Mouse (Mus musculus): ENCODE measurements around the gene Abhd14a. TPM values are rescaled to one million over a fixed set of nuclear protein-coding genes. Genes with fewer than 3 reads are reported as not detected.
A peak's percentile ranks its signal among the peaks of the same experiment; 100 is the strongest.

The Abhd14a gene
- polyA plus RNA-seq, 1 experiment: 0.42 TPM

GRCm38 (mm10) chr9:106402149-106402548 lies 45.3 kb downstream of the Abhd14a start:
- Histone ChIP-seq H3K36me3 (ENCODE audit: control insufficient read depth) (no peaks in the 10 kb centered on the region), H3K9me3 (ENCODE audit: control insufficient read depth, low read length) (no peaks in the 10 kb centered on the region), H3K27me3 (ENCODE audit: control insufficient read depth) (peaks cover 6% of the 10 kb centered on the region), H3K4me3 (replicated peaks) (no peak overlapping the region), H3K4me1 (ENCODE audit: control insufficient read depth) (peaks cover 55% of the 10 kb centered on the region)
- TF ChIP-seq TAL1 (IDR thresholded peaks at IDR 0.05; ENCODE audit: low read length) (no peak), GATA1 (IDR thresholded peaks at IDR 0.05; ENCODE audit: low read length) (no peak)

- Histone ChIP-seq H3K4me1 (ENCODE audit: control insufficient read depth) (peaks cover 59% of the 10 kb centered on the region), H3K36me3 (ENCODE audit: control insufficient read depth) (no peaks in the 10 kb centered on the region), H3K27me3 (ENCODE audit: control insufficient read depth) (peaks cover 2% of the 10 kb centered on the region; the same call in 1 of the 2 replicates)
Observed at GRCm38 (mm10) chr9:106399808-106400207, 47.7 kb downstream of the Abhd14a start.

DNA sequence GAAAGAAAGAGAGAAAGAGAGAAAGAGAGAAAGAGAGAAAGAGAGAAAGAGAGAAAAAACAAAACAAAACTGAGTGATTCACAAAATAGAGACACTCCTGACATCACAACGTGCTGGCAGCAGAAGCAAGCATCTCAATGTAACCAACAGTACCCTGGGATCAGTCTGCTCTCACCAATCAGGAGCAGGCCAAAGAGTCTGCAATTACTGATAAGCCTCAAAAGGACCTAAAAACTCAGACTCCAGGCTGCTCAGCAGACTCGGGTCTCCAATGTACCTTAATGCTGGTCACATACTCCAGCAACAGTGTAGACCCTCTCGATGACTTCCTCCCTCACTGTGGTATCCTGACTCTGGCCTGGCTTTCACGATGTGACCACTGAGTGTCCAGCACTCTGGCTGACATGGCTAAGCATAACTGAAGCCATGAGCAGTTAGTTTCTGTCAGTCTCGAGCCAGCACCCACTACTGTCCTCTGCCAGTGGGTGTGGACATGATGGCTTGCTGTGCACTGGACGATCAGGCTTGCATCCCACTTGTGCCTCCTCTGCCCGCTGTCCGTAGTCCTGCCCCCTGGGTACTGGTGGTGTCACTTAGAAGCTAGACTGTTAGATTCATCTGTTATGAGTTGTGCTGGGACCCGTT lies 48.7 kb downstream of the Abhd14a start:
- no peaks in the 10 kb centered on the region for H3K36me3 ChIP-seq (ENCODE audit: control insufficient read depth)
- peaks cover 2% of the 10 kb centered on the region; the same call in 1 of the 2 replicates for H3K27me3 ChIP-seq (ENCODE audit: control insufficient read depth)
- peak; percentile 50; the same call in 1 of the 2 replicates for TF ChIP-seq GATA1 (IDR thresholded peaks at IDR 0.05; ENCODE audit: low read length)
- TF ChIP-seq TAL1 (IDR thresholded peaks at IDR 0.05; ENCODE audit: low read length): peak; percentile 51; the same call in 1 of the 3 replicates
- peak overlapping the region; percentile 45 for H3K4me3 ChIP-seq (replicated peaks)
- peaks cover 59% of the 10 kb centered on the region for H3K4me1 ChIP-seq (ENCODE audit: control insufficient read depth)
- no peaks in the 10 kb centered on the region for H3K9me3 ChIP-seq (ENCODE audit: control insufficient read depth, low read length)

More at GRCm38 (mm10) chr9:106399808-106400207, 47.7 kb downstream of the Abhd14a start:
- TF ChIP-seq GATA1 (IDR thresholded peaks at IDR 0.05; ENCODE audit: low read length): no peak
- no peak for TF ChIP-seq TAL1 (IDR thresholded peaks at IDR 0.05; ENCODE audit: low read length)
- Histone ChIP-seq H3K4me3 (replicated peaks) (no peak overlapping the region), H3K9me3 (ENCODE audit: control insufficient read depth, low read length) (no peaks in the 10 kb centered on the region)

GRCm38 (mm10) chr9:106397733-106398132 lies 49.7 kb downstream of the Abhd14a start:
- H3K27me3 ChIP-seq (ENCODE audit: control insufficient read depth): peaks cover 2% of the 10 kb centered on the region; the same call in 1 of the 2 replicates
- H3K9me3 ChIP-seq (ENCODE audit: control insufficient read depth, low read length): no peaks in the 10 kb centered on the region
- TF ChIP-seq GATA1 (IDR thresholded peaks at IDR 0.05; ENCODE audit: low read length) (no peak), TAL1 (IDR thresholded peaks at IDR 0.05; ENCODE audit: low read length) (no peak)
- H3K36me3 ChIP-seq (ENCODE audit: control insufficient read depth): no peaks in the 10 kb centered on the region
- H3K4me3 ChIP-seq (replicated peaks): no peak overlapping the region
- peaks cover 52% of the 10 kb centered on the region for H3K4me1 ChIP-seq (ENCODE audit: control insufficient read depth)

GRCm38 (mm10) chr9:106394649-106395602 lies 52.6 kb downstream of the Abhd14a start:
- H3K9me3 ChIP-seq (ENCODE audit: control insufficient read depth, low read length): no peaks in the 10 kb centered on the region
- H3K4me1 ChIP-seq (ENCODE audit: control insufficient read depth): peaks cover 28% of the 10 kb centered on the region
- H3K27me3 ChIP-seq (ENCODE audit: control insufficient read depth): no peaks in the 10 kb centered on the region
- H3K4me3 ChIP-seq (replicated peaks): no peak overlapping the region
- TF ChIP-seq GATA1 (IDR thresholded peaks at IDR 0.05; ENCODE audit: low read length) (no peak), TAL1 (IDR thresholded peaks at IDR 0.05; ENCODE audit: low read length) (no peak)
- H3K36me3 ChIP-seq (ENCODE audit: control insufficient read depth): no peaks in the 10 kb centered on the region

- Histone ChIP-seq H3K9me3 (ENCODE audit: control insufficient read depth, low read length) (no peaks in the 10 kb centered on the region), H3K27me3 (ENCODE audit: control insufficient read depth) (no peaks in the 10 kb centered on the region), H3K4me1 (ENCODE audit: control insufficient read depth) (peaks cover 14% of the 10 kb centered on the region), H3K36me3 (ENCODE audit: control insufficient read depth) (no peaks in the 10 kb centered on the region), H3K4me3 (replicated peaks) (no peak overlapping the region)
- TF ChIP-seq TAL1 (IDR thresholded peaks at IDR 0.05; ENCODE audit: low read length) (no peak), GATA1 (IDR thresholded peaks at IDR 0.05; ENCODE audit: low read length) (no peak)
Observed at GRCm38 (mm10) chr9:106393548-106393947, 53.9 kb downstream of the Abhd14a start.

GRCm38 (mm10) chr9:106392828-106393527 lies 54.5 kb downstream of the Abhd14a start:
- no peaks in the 10 kb centered on the region for H3K36me3 ChIP-seq (ENCODE audit: control insufficient read depth)
- TF ChIP-seq GATA1 (IDR thresholded peaks at IDR 0.05; ENCODE audit: low read length): no peak
- no peak for TF ChIP-seq TAL1 (IDR thresholded peaks at IDR 0.05; ENCODE audit: low read length)
- peaks cover 10% of the 10 kb centered on the region for H3K4me1 ChIP-seq (ENCODE audit: control insufficient read depth)
- H3K4me3 ChIP-seq (replicated peaks): no peak overlapping the region
- H3K27me3 ChIP-seq (ENCODE audit: control insufficient read depth): no peaks in the 10 kb centered on the region
- H3K9me3 ChIP-seq (ENCODE audit: control insufficient read depth, low read length): no peaks in the 10 kb centered on the region

Other genes starting within 250 kb of the Abhd14a start
- gene Ppm1m, start 247.9 kb downstream of the Abhd14a start, polyA plus RNA-seq (2012): 0.33 and 0.45 TPM in 2 replicates
- gene Twf2, start 244.6 kb downstream of the Abhd14a start, polyA plus RNA-seq (2012): 0.48 and 0.87 TPM in 2 replicates
- 0.01 TPM in 1 of 2 replicates, not detected in the other for gene Tlr9, start 225.1 kb downstream of the Abhd14a start, polyA plus RNA-seq (2012)
- 0.43 and 0.52 TPM in 2 replicates for gene Alas1, start 199.0 kb downstream of the Abhd14a start, polyA plus RNA-seq (2012)
- gene Poc1a, start 166.6 kb downstream of the Abhd14a start, polyA plus RNA-seq (2012): 1.8 and 3.7 TPM in 2 replicates
- 0.19 and 0.23 TPM in 2 replicates for gene Dusp7, start 79.0 kb downstream of the Abhd14a start, polyA plus RNA-seq (2012)
- 2.4 and 3.8 TPM in 2 replicates for gene Rpl29, start 18.2 kb downstream of the Abhd14a start, polyA plus RNA-seq (2012)
- gene Acy1, start 9.4 kb downstream of the Abhd14a start, polyA plus RNA-seq (2012): 0.42 and 0.50 TPM in 2 replicates
- gene Abhd14b, start 219 bp downstream of the Abhd14a start, polyA plus RNA-seq (2012): 0.07 TPM in 1 of 2 replicates, not detected in the other
- 0.21 and 0.90 TPM in 2 replicates for gene Pcbp4, start 5.6 kb upstream of the Abhd14a start, polyA plus RNA-seq (2012)
- not detected in 2 replicates for gene Gpr62, start 18.3 kb upstream of the Abhd14a start, polyA plus RNA-seq (2012)
- 9.9 and 10.7 TPM in 2 replicates for gene Rrp9, start 28.3 kb upstream of the Abhd14a start, polyA plus RNA-seq (2012)
- gene Parp3, start 29.3 kb upstream of the Abhd14a start, polyA plus RNA-seq (2012): 0.05 TPM in 1 of 2 replicates, not detected in the other
- not detected in 2 replicates for gene Iqcf1, start 52.3 kb upstream of the Abhd14a start, polyA plus RNA-seq (2012)
- not detected in 2 replicates for gene Iqcf5, start 66.9 kb upstream of the Abhd14a start, polyA plus RNA-seq (2012)
- gene Iqcf3, start 114.0 kb upstream of the Abhd14a start, polyA plus RNA-seq (2012): not detected in 2 replicates
- not detected in 2 replicates for gene Iqcf4, start 123.3 kb upstream of the Abhd14a start, polyA plus RNA-seq (2012)
- gene Iqcf6, start 178.9 kb upstream of the Abhd14a start, polyA plus RNA-seq (2012): not detected in 2 replicates
- gene Grm2, start 208.4 kb upstream of the Abhd14a start, polyA plus RNA-seq (2012): not detected in 2 replicates
- 0.63 and 0.69 TPM in 2 replicates for gene Tex264, start 238.2 kb upstream of the Abhd14a start, polyA plus RNA-seq (2012)

All from erythroblast, embryonic 14.5 days (primary cell).